Mouse (Mus musculus) stomach, postnatal 0 days (tissue): ENCODE results near the gene Hist1h2bg. TPM values are rescaled to one million over a fixed set of nuclear protein-coding genes. Genes with fewer than 3 reads are reported as not detected.
"Not testable (repeated sequence)": the region's sequence is repeated elsewhere in the genome, so short reads cannot be mapped to it uniquely, and the experiment has no call there.

Source experiments
- ATAC-seq: fragments of 200-750 bp; cut with Nextera tagmentation; 2 replicates; pipeline ENCODE4 v1.8.0; 2017; ENCODE audit not compliant: low FRiP score, low TSS enrichment
- DNase-seq: peaks from one replicate; pipeline ENCODE4 v3.0.0-alpha.2; 2016; ENCODE audit warnings: low spot score
- H3K27ac ChIP-seq: fragments of 300-500 bp; sonication (generic); replicated peaks from 2 replicates; pipeline ENCODE4 v1.5.1; 2014; ENCODE audit warnings: mild to moderate bottlenecking, control low read depth
- H3K27me3 ChIP-seq: fragments of 300-500 bp; sonication (generic); 2 replicates; pipeline ENCODE4 v1.6.1; 2014; ENCODE audit warnings: low read length; ENCODE audit not compliant: control insufficient read depth, insufficient read depth
- H3K36me3 ChIP-seq: fragments of 300-500 bp; sonication (generic); 2 replicates; pipeline ENCODE4 v1.6.1; 2014; ENCODE audit warnings: low read length, mixed read lengths; ENCODE audit not compliant: control insufficient read depth, insufficient read depth
- H3K4me1 ChIP-seq: fragments of 300-500 bp; sonication (generic); replicated peaks from 2 replicates; pipeline ENCODE4 v1.6.1; 2014; ENCODE audit warnings: antibody characterized with exemption; ENCODE audit not compliant: control insufficient read depth, insufficient read depth
- H3K4me2 ChIP-seq: fragments of 300-500 bp; sonication (generic); replicated peaks from 2 replicates; pipeline ENCODE4 v1.6.1; 2014; ENCODE audit warnings: low read depth, mild to moderate bottlenecking, control low read depth, moderate library complexity
- H3K4me3 ChIP-seq: fragments of 300-500 bp; sonication (generic); 2 replicates; pipeline ENCODE4 v1.5.1; 2014; ENCODE audit warnings: low read depth, low read length, control low read depth
- H3K9ac ChIP-seq: fragments of 300-500 bp; sonication (generic); 2 replicates; pipeline ENCODE4 v1.6.1; 2014; ENCODE audit warnings: mild to moderate bottlenecking, low read length, control low read depth, mixed read lengths
- H3K9me3 ChIP-seq: fragments of 300-500 bp; sonication (generic); 2 replicates; pipeline ENCODE4 v1.6.1; 2016; ENCODE audit warnings: low read length; ENCODE audit not compliant: control insufficient read depth
- CTCF ChIP-seq: IDR thresholded peaks from 2 replicates; pipeline ENCODE4 v1.5.1; 2016; ENCODE audit warnings: antibody characterized with exemption, low read depth, mild to moderate bottlenecking, moderate library complexity
- EP300 ChIP-seq: optimal IDR thresholded peaks from 2 replicates; pipeline ENCODE3; 2016; ENCODE audit warnings: antibody characterized with exemption
- WGBS: fragments of 180-500 bp; shearing (Covaris S2); extraction: QIAGEN DNeasy Blood & Tissue Kit; methylation state at CpG from one replicate; pipeline ENCODE4 v1.1.7; 2014; 5-methylcytosine and 5-hydroxymethylcytosine counted together
- polyA plus RNA-seq: library from polyadenylated mRNA; unstranded; fragments of >200 nt; fragmentation: Nextera tagmentation; extraction: Ambion mirVana; gene quantifications from 2 replicates; pipeline ENCODE4 v1.2.1, GENCODE M21; 2015

Gene Hist1h2bg
- polyA plus RNA-seq, 1 experiment from 2014 or later: 10.5 TPM

DNA sequence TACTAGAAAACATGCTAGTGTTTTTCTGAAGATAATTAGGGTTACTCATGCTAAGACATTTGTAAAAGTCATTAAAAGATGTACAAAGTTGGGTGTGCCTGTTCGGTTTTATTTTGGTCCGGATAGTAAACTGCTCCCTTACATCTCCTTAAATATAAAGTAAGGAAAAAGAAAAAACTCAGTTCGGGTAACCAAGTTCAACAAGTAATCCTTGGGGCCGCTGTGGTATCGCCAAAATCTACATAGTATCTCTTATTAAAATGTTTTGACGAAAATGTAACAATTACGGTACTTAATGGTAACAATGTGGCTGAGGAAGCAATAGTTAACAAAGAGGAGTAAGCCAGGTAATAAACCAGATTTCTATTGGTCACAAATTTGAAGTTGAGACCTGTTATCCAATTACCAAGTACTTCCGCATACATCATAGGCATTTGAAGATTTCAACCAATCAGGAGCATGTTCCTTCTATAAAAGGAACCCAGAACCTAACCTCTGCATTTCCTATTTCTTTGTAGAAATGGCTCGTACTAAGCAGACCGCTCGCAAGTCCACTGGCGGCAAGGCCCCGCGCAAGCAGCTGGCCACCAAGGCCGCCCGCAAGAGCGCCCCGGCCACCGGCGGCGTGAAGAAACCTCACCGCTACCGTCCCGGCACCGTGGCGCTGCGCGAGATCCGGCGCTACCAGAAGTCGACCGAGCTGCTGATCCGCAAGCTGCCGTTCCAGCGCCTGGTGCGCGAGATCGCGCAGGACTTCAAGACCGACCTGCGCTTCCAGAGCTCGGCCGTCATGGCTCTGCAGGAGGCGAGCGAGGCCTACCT is 27.0 kb upstream of the Hist1h2bg start, which contains the start of gene Hist1h3f:
TSS of gene Hist1h3f (plus strand) at position 88 of the 822 bp plus-strand sequence.
- WGBS: under 1% methylated on average over 24 of the region's 45 CpGs
- Histone ChIP-seq H3K27ac (peak within 1 kb of the TSS; percentile 89), H3K27me3 (no peaks in the 10 kb centered on the region), H3K36me3 (no peaks in the 10 kb centered on the region), H3K4me2 (peak within 1 kb of the TSS; percentile 61), H3K4me1 (no peaks in the 10 kb centered on the region), H3K9ac (peak within 1 kb of the TSS; percentile 58), H3K9me3 (no peaks in the 10 kb centered on the region), H3K4me3 (peak within 1 kb of the TSS; percentile 46)
- ATAC-seq: peak; percentile 95
- peak; percentile 50 for DNase-seq
- TF ChIP-seq CTCF (no peak; the same call in 1 of the 2 replicates), EP300 (peak; percentile 36)

GRCm38 (mm10) chr13:23544787-23545120 is 26.4 kb upstream of the Hist1h2bg start:
- H3K27ac ChIP-seq, ATAC-seq, H3K4me1 ChIP-seq, H3K36me3 ChIP-seq, H3K9me3 ChIP-seq, H3K27me3 ChIP-seq, DNase-seq, H3K9ac ChIP-seq: not testable (repeated sequence)
- Histone ChIP-seq H3K4me3 (peak overlapping the region; percentile 46), H3K4me2 (peak overlapping the region; percentile 35; the same call in 1 of the 2 replicates)
- WGBS: 0% methylated on average over 11 of the region's 14 CpGs

DNA sequence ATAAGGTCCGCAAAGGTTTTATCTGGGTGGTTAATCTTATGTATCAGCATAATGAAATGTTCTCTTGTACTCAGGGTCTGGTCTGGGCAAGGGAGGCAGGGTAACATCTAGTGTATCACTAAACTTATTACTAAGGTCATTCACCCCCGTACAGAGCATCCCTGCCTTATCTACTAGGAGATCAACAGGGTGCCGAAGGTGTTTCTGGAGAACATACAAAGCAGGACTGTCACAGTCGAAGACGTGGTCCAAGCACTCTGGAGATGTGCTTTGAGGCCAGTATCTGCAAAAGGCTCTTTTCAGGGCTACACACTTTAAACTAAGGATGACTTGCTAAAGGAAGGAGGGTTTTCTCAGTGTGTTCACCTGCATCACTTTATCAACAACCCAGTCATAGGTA is 24.5 kb upstream of the Hist1h2bg start:
- H3K36me3 ChIP-seq: no peaks in the 10 kb centered on the region
- H3K27ac ChIP-seq: no peak overlapping the region
- H3K4me2 ChIP-seq: no peak overlapping the region
- no peak overlapping the region for H3K4me3 ChIP-seq
- no peak overlapping the region for H3K9ac ChIP-seq
- no peaks in the 10 kb centered on the region for H3K9me3 ChIP-seq
- TF ChIP-seq CTCF (no peak), EP300 (no peak)
- no peaks in the 10 kb centered on the region for H3K4me1 ChIP-seq
- 59% methylated on average over 5 of the region's 5 CpGs for WGBS
- DNase-seq (no peak), ATAC-seq (no peak)
- H3K27me3 ChIP-seq: no peaks in the 10 kb centered on the region

GRCm38 (mm10) chr13:23550761-23551145 is 20.4 kb upstream of the Hist1h2bg start:
- peak overlapping the region; percentile 85 for H3K27ac ChIP-seq
- no peak for DNase-seq
- 6% methylated on average over 3 of the region's 3 CpGs for WGBS

DNA sequence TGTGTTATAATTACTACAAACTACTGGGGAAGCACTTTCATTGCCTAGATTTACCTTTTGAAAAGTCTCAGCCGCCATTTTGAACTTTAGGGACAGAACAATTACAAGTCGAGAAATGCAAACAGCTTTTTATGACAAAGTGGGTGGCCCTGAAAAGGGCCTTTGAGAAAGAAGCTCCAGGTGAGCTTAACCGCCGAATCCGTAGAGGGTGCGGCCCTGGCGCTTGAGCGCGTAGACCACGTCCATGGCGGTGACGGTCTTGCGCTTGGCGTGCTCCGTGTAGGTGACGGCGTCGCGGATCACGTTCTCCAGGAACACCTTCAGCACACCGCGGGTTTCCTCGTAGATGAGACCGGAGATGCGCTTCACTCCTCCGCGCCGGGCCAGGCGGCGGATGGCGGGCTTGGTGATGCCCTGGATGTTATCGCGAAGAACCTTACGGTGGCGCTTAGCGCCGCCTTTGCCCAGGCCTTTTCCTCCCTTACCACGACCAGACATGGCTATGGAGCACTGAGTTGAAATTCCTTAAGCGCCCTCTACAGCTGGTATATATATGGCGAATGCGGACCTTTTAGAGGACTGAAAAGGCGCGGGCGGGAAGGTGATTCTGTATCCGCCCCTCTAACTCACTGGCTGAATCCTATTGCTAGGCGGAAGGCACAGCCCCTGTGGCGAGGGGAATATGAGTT is 19.9 kb upstream of the Hist1h2bg start, which contains the start of gene Hist1h4f:
TSS of gene Hist1h4f (minus strand) at position 503 of the 689 bp plus-strand sequence.
- peak within 1 kb of the TSS; percentile 52 for H3K9ac ChIP-seq
- H3K4me1 ChIP-seq, H3K36me3 ChIP-seq, H3K9me3 ChIP-seq, H3K27me3 ChIP-seq: not testable (repeated sequence)
- TF ChIP-seq EP300: peak; percentile 7
- TF ChIP-seq CTCF: peak; percentile 69
- H3K27ac ChIP-seq: peak within 1 kb of the TSS; percentile 85
- peak; percentile 92 for DNase-seq
- 0% methylated on average over 42 of the region's 47 CpGs for WGBS
- H3K4me2 ChIP-seq: peak within 1 kb of the TSS; percentile 57
- peak; percentile 80 for ATAC-seq
- H3K4me3 ChIP-seq: peak within 1 kb of the TSS; percentile 43

More at GRCm38 (mm10) chr13:23550761-23551145, 20.4 kb upstream of the Hist1h2bg start:
- H3K4me1 ChIP-seq: no peaks in the 10 kb centered on the region
- no peaks in the 10 kb centered on the region for H3K9me3 ChIP-seq
- peak overlapping the region; percentile 43 for H3K4me3 ChIP-seq
- no peak for TF ChIP-seq CTCF
- no peak for TF ChIP-seq EP300
- peak overlapping the region; percentile 52; the same call in 1 of the 2 replicates for H3K9ac ChIP-seq
- no peaks in the 10 kb centered on the region for H3K27me3 ChIP-seq
- peak overlapping the region; percentile 57 for H3K4me2 ChIP-seq
- no peak for ATAC-seq
- H3K36me3 ChIP-seq: no peaks in the 10 kb centered on the region
